Mouse (Mus musculus): ENCODE results near the gene Rgs3. TPM values are rescaled to one million over a fixed set of nuclear protein-coding genes. Genes with fewer than 3 reads are reported as not detected.

Rgs3 gene
- total and polyA plus RNA-seq, 3 experiments: not detected

DNA sequence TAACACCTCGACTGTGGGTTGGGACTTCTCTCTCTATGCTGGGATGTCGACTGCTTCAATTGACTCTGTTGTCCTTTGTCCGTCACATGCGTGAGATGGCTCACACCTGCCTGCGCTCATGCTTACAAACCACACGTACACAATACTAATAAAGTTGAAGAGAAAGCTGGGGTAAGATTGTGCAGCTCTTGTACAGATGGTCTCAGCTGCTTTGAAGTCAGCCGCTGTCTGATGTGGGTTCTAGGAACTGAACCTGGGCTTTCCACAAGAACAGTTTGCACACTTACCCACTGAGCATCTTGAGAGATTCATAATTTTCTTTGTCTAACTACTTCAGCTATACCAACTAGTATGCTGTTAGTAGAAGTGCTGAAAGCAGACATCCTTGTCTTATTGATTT lies 7.7 kb upstream of the Rgs3 start:
- no peaks in the 10 kb centered on the region for H3K79me2 ChIP-seq (ENCODE audit: control insufficient read depth, insufficient read depth, low read length, poor library complexity)
- TF ChIP-seq GATA1 (IDR thresholded peaks at IDR 0.05; ENCODE audit: low read depth, low read length) (no peak), JUND (IDR thresholded peaks at IDR 0.05; ENCODE audit: low read depth, low read length) (no peak), NELFE (IDR thresholded peaks at IDR 0.05; ENCODE audit: low read depth, low read length) (no peak), MAX (IDR thresholded peaks at IDR 0.05; ENCODE audit: low read length) (no peak), E2F4 (IDR thresholded peaks at IDR 0.05; ENCODE audit: borderline replicate concordance, low read depth, low read length) (no peak), SIN3A (IDR thresholded peaks at IDR 0.05; ENCODE audit: low read length) (no peak), CTCF (IDR thresholded peaks at IDR 0.05 in 2 of 3, conservative IDR thresholded peaks at IDR 0.05 in 1 of 3; ENCODE audit: control insufficient read depth in 1 of 3, insufficient read depth in 1 of 3, low read depth in 2 of 3, low read length in 3 of 3, poor library complexity in 1 of 3, severe bottlenecking in 1 of 3) (no peak), BHLHE40 (IDR thresholded peaks at IDR 0.05; ENCODE audit: borderline replicate concordance, low read depth, low read length) (no peak), NRF1 (IDR thresholded peaks at IDR 0.05; ENCODE audit: insufficient read depth, low read depth, low read length, poor library complexity, severe bottlenecking) (no peak), UBTF (IDR thresholded peaks at IDR 0.05; ENCODE audit: borderline replicate concordance, insufficient read depth, low read depth, low read length) (no peak), RAD21 (IDR thresholded peaks at IDR 0.05; ENCODE audit: low read depth, low read length) (no peak), KAT2A (conservative IDR thresholded peaks at IDR 0.05; ENCODE audit: low read depth, low read length) (no peak), TBP (IDR thresholded peaks at IDR 0.05; ENCODE audit: low read depth, low read length) (no peak), GABPA (IDR thresholded peaks at IDR 0.05; ENCODE audit: low read depth, low read length) (no peak), ZKSCAN1 (IDR thresholded peaks at IDR 0.05; ENCODE audit: low read depth, low read length) (no peak), POLR2AphosphoS5 (IDR thresholded peaks at IDR 0.05; ENCODE audit: borderline replicate concordance, low read depth, low read length) (no peak), ZC3H11A (IDR thresholded peaks at IDR 0.05; ENCODE audit: low read depth, low read length) (no peak), SMC3 (IDR thresholded peaks at IDR 0.05; ENCODE audit: low read depth, low read length) (no peak)
- no peaks in the 10 kb centered on the region; a peak in 1 of 4 replicates for H3K27me3 ChIP-seq (ENCODE audit: control insufficient read depth in 1 of 2, insufficient read depth in 2 of 2, low read length in 2 of 2)
- H3K9me3 ChIP-seq (replicated peaks; ENCODE audit: insufficient read depth, low read length): no peaks in the 10 kb centered on the region
- no peaks in the 10 kb centered on the region for H3K4me1 ChIP-seq (ENCODE audit: control insufficient read depth in 1 of 2, insufficient read depth in 2 of 2, low read length in 2 of 2)
- no peak overlapping the region for H3K9ac ChIP-seq (ENCODE audit: control insufficient read depth, low read depth, low read length, poor library complexity, severe bottlenecking)
- H3K36me3 ChIP-seq (ENCODE audit: control insufficient read depth in 1 of 2, insufficient read depth in 2 of 2, low read length in 2 of 2): no peaks in the 10 kb centered on the region
- H3K4me3 ChIP-seq (ENCODE audit: control insufficient read depth in 1 of 2, insufficient read depth in 1 of 2, low read depth in 2 of 2, low read length in 2 of 2): no peak overlapping the region
- no peak overlapping the region for H3K27ac ChIP-seq (ENCODE audit: control insufficient read depth, low read depth, low read length)
- no peak for DNase-seq (ENCODE audit: low read depth, low spot score)

- peaks cover 0 to 3% of the 10 kb centered on the region in 2 experiments; a peak in 2 of 4 replicates for H3K4me1 ChIP-seq (ENCODE audit: control insufficient read depth in 1 of 2, insufficient read depth in 2 of 2, low read length in 2 of 2)
- no peaks in the 10 kb centered on the region for H3K9me3 ChIP-seq (replicated peaks; ENCODE audit: insufficient read depth, low read length)
- no peak overlapping the region for H3K9ac ChIP-seq (ENCODE audit: control insufficient read depth, low read depth, low read length, poor library complexity, severe bottlenecking)
- TF ChIP-seq CTCF (IDR thresholded peaks at IDR 0.05 in 2 of 3, conservative IDR thresholded peaks at IDR 0.05 in 1 of 3; ENCODE audit: control insufficient read depth in 1 of 3, insufficient read depth in 1 of 3, low read depth in 2 of 3, low read length in 3 of 3, poor library complexity in 1 of 3, severe bottlenecking in 1 of 3) (no peak), SIN3A (IDR thresholded peaks at IDR 0.05; ENCODE audit: low read length) (no peak), MAFK (IDR thresholded peaks at IDR 0.05; ENCODE audit: borderline replicate concordance, low read depth, low read length) (no peak), UBTF (IDR thresholded peaks at IDR 0.05; ENCODE audit: borderline replicate concordance, insufficient read depth, low read depth, low read length) (no peak), RAD21 (IDR thresholded peaks at IDR 0.05; ENCODE audit: low read depth, low read length) (no peak), NELFE (IDR thresholded peaks at IDR 0.05; ENCODE audit: low read depth, low read length) (no peak), MAX (IDR thresholded peaks at IDR 0.05; ENCODE audit: low read length) (no peak), NRF1 (IDR thresholded peaks at IDR 0.05; ENCODE audit: insufficient read depth, low read depth, low read length, poor library complexity, severe bottlenecking) (no peak), ZKSCAN1 (IDR thresholded peaks at IDR 0.05; ENCODE audit: low read depth, low read length) (no peak)
- no peaks in the 10 kb centered on the region for H3K79me2 ChIP-seq (ENCODE audit: control insufficient read depth, insufficient read depth, low read length, poor library complexity)
- peaks cover 0 to 5% of the 10 kb centered on the region in 2 experiments; a peak in 1 of 4 replicates for H3K36me3 ChIP-seq (ENCODE audit: control insufficient read depth in 1 of 2, insufficient read depth in 2 of 2, low read length in 2 of 2)
- H3K27ac ChIP-seq (ENCODE audit: control insufficient read depth, low read depth, low read length): no peak overlapping the region
- H3K4me3 ChIP-seq (ENCODE audit: control insufficient read depth in 1 of 2, insufficient read depth in 1 of 2, low read depth in 2 of 2, low read length in 2 of 2): no peak overlapping the region
- no peak for DNase-seq (ENCODE audit: low read depth, low spot score)
- H3K27me3 ChIP-seq (ENCODE audit: control insufficient read depth in 1 of 2, insufficient read depth in 2 of 2, low read length in 2 of 2): no peaks in the 10 kb centered on the region
Measured at GRCm38 (mm10) chr4:62557436-62557835, 2.2 kb upstream of the Rgs3 start.
